Mouse (Mus musculus) embryonic facial prominence, embryonic 15.5 days (tissue): ENCODE data around the gene Trim11. TPM values are rescaled to one million over a fixed set of nuclear protein-coding genes. Genes with fewer than 3 reads are reported as not detected.

Source experiments
- ATAC-seq: fragments of 200-750 bp; cut with Nextera tagmentation; 2 replicates; pipeline ENCODE4 v1.8.0; 2017; ENCODE audit warnings: low read depth, moderate TSS enrichment; ENCODE audit not compliant: insufficient number of reproducible peaks, low FRiP score, low TSS enrichment
- H3K27ac ChIP-seq: fragments of 300-500 bp; sonication (generic); replicated peaks from 2 replicates; pipeline ENCODE4 v1.5.1; 2015; ENCODE audit warnings: mild to moderate bottlenecking, inconsistent platforms
- H3K27me3 ChIP-seq: fragments of 300-500 bp; sonication (generic); 2 replicates; pipeline ENCODE4 v1.6.1; 2015; ENCODE audit warnings: inconsistent platforms
- H3K36me3 ChIP-seq: fragments of 300-500 bp; sonication (generic); 2 replicates; pipeline ENCODE4 v1.6.1; 2015; ENCODE audit warnings: mild to moderate bottlenecking, inconsistent platforms
- H3K4me1 ChIP-seq: fragments of 300-500 bp; sonication (generic); 2 replicates; pipeline ENCODE4 v1.6.1; 2015; ENCODE audit warnings: inconsistent platforms
- H3K4me2 ChIP-seq: fragments of 300-500 bp; sonication (generic); replicated peaks from 2 replicates; pipeline ENCODE4 v1.6.1; 2015; ENCODE audit warnings: mild to moderate bottlenecking, inconsistent platforms
- H3K4me3 ChIP-seq: fragments of 300-500 bp; sonication (generic); replicated peaks from 2 replicates; pipeline ENCODE4 v1.5.1; 2015; ENCODE audit warnings: mild to moderate bottlenecking, inconsistent platforms
- H3K9ac ChIP-seq: fragments of 300-500 bp; sonication (generic); 2 replicates; pipeline ENCODE4 v1.6.1; 2015; ENCODE audit warnings: inconsistent platforms
- H3K9me3 ChIP-seq: fragments of 300-500 bp; sonication (generic); replicated peaks from 2 replicates; pipeline ENCODE4 v1.6.1; 2016; ENCODE audit warnings: inconsistent platforms
- WGBS: fragments of 180-500 bp; shearing (Covaris S2); methylation state at CpG from one replicate; pipeline ENCODE4 v1.1.7; 2015; 5-methylcytosine and 5-hydroxymethylcytosine counted together
- polyA plus RNA-seq: library from polyadenylated mRNA; unstranded; fragments of >200 nt; fragmentation: Nextera tagmentation; extraction: Ambion mirVana; gene quantifications from 2 replicates; pipeline ENCODE4 v1.2.1, GENCODE M21; 2015

Gene Trim11
- polyA plus RNA-seq, 1 experiment from 2014 or later = 23.3 TPM

- peaks cover 8% of the 10 kb centered on the region for H3K4me1 ChIP-seq
- 76% methylated on average over 9 of the region's 9 CpGs for WGBS
- ATAC-seq = no peak
- no peaks in the 10 kb centered on the region for H3K9me3 ChIP-seq
- H3K27ac ChIP-seq = no peak overlapping the region
- H3K4me2 ChIP-seq = no peak overlapping the region
- peaks cover 8% of the 10 kb centered on the region for H3K36me3 ChIP-seq
- no peak overlapping the region for H3K4me3 ChIP-seq
- peaks cover 25% of the 10 kb centered on the region for H3K27me3 ChIP-seq
- no peak overlapping the region for H3K9ac ChIP-seq
Observed at GRCm38 (mm10) chr11:58995061-58995806, 17.3 kb downstream of the Trim11 start.

GRCm38 (mm10) chr11:58995807-58996370 lies 18.0 kb downstream of the Trim11 start:
- H3K9ac ChIP-seq = no peak overlapping the region
- H3K4me2 ChIP-seq = no peak overlapping the region
- no peak for ATAC-seq
- H3K27me3 ChIP-seq = peaks cover 25% of the 10 kb centered on the region
- H3K36me3 ChIP-seq = peaks cover 2% of the 10 kb centered on the region; the same call in 1 of the 2 replicates
- H3K9me3 ChIP-seq = no peaks in the 10 kb centered on the region
- no peak overlapping the region for H3K27ac ChIP-seq
- H3K4me3 ChIP-seq = no peak overlapping the region
- peaks cover 8% of the 10 kb centered on the region for H3K4me1 ChIP-seq
- WGBS = 48% methylated on average over 12 of the region's 12 CpGs

- Histone ChIP-seq H3K27ac (no peak overlapping the region), H3K9me3 (no peaks in the 10 kb centered on the region), H3K4me3 (no peak overlapping the region), H3K36me3 (no peaks in the 10 kb centered on the region), H3K4me1 (peaks cover 8% of the 10 kb centered on the region), H3K9ac (no peak overlapping the region), H3K27me3 (peaks cover 25% of the 10 kb centered on the region), H3K4me2 (no peak overlapping the region)
- 79% methylated on average over 5 of the region's 5 CpGs for WGBS
- no peak for ATAC-seq
Observed at GRCm38 (mm10) chr11:58997541-58997940, 19.6 kb downstream of the Trim11 start.

GRCm38 (mm10) chr11:58999158-58999557 lies 21.3 kb downstream of the Trim11 start:
- WGBS = 49% methylated on average over 11 of the region's 11 CpGs
- no peak overlapping the region for H3K9ac ChIP-seq
- H3K4me1 ChIP-seq = peaks cover 6% of the 10 kb centered on the region
- H3K27me3 ChIP-seq = peaks cover 18% of the 10 kb centered on the region
- no peak for ATAC-seq
- H3K4me2 ChIP-seq = no peak overlapping the region
- H3K27ac ChIP-seq = no peak overlapping the region
- H3K9me3 ChIP-seq = no peaks in the 10 kb centered on the region
- H3K4me3 ChIP-seq = no peak overlapping the region
- H3K36me3 ChIP-seq = no peaks in the 10 kb centered on the region

- Histone ChIP-seq H3K9me3 (no peaks in the 10 kb centered on the region), H3K27ac (no peak overlapping the region), H3K4me2 (no peak overlapping the region), H3K36me3 (no peaks in the 10 kb centered on the region), H3K4me3 (no peak overlapping the region), H3K27me3 (peaks cover 12% of the 10 kb centered on the region), H3K4me1 (no peaks in the 10 kb centered on the region), H3K9ac (no peak overlapping the region)
- WGBS = 76% methylated on average over 6 of the region's 6 CpGs
- no peak for ATAC-seq
Observed at GRCm38 (mm10) chr11:58999830-59000229, 21.9 kb downstream of the Trim11 start.

- Histone ChIP-seq H3K4me3 (no peak overlapping the region), H3K36me3 (no peaks in the 10 kb centered on the region), H3K9me3 (no peaks in the 10 kb centered on the region), H3K9ac (no peak overlapping the region), H3K27me3 (peaks cover 4% of the 10 kb centered on the region; the same call in 1 of the 2 replicates), H3K4me1 (no peaks in the 10 kb centered on the region), H3K27ac (no peak overlapping the region), H3K4me2 (no peak overlapping the region)
- no peak for ATAC-seq
- WGBS = 90% methylated on average over 21 of the region's 21 CpGs
Observed at GRCm38 (mm10) chr11:59000635-59001034, 22.7 kb downstream of the Trim11 start.

- no peak overlapping the region for H3K27ac ChIP-seq
- H3K36me3 ChIP-seq = no peaks in the 10 kb centered on the region
- no peaks in the 10 kb centered on the region for H3K27me3 ChIP-seq
- WGBS = 75% methylated on average over 7 of the region's 7 CpGs
- no peak overlapping the region for H3K4me3 ChIP-seq
- ATAC-seq = no peak
- H3K9me3 ChIP-seq = no peaks in the 10 kb centered on the region
- no peak overlapping the region for H3K9ac ChIP-seq
- no peaks in the 10 kb centered on the region for H3K4me1 ChIP-seq
- H3K4me2 ChIP-seq = no peak overlapping the region
Observed at GRCm38 (mm10) chr11:59002327-59003079, 24.6 kb downstream of the Trim11 start.

GRCm38 (mm10) chr11:59015052-59015451 lies 37.2 kb downstream of the Trim11 start:
- H3K36me3 ChIP-seq = no peaks in the 10 kb centered on the region
- H3K4me1 ChIP-seq = no peaks in the 10 kb centered on the region
- no peak for ATAC-seq
- H3K27ac ChIP-seq = no peak overlapping the region
- no peak overlapping the region for H3K4me3 ChIP-seq
- H3K4me2 ChIP-seq = no peak overlapping the region
- no peak overlapping the region for H3K9ac ChIP-seq
- H3K27me3 ChIP-seq = no peaks in the 10 kb centered on the region; the same call in 1 of the 2 replicates
- 33% methylated on average over 9 of the region's 9 CpGs for WGBS
- no peaks in the 10 kb centered on the region for H3K9me3 ChIP-seq

- Histone ChIP-seq H3K4me2 (no peak overlapping the region), H3K9ac (no peak overlapping the region), H3K36me3 (no peaks in the 10 kb centered on the region), H3K9me3 (no peaks in the 10 kb centered on the region), H3K27ac (no peak overlapping the region), H3K27me3 (no peaks in the 10 kb centered on the region), H3K4me3 (no peak overlapping the region), H3K4me1 (no peaks in the 10 kb centered on the region)
- 76% methylated on average over 6 of the region's 6 CpGs for WGBS
- ATAC-seq = no peak
Observed at GRCm38 (mm10) chr11:59026411-59026810, 48.5 kb downstream of the Trim11 start.

- no peak for ATAC-seq
- WGBS = 91% methylated on average over 13 of the region's 13 CpGs
Observed at GRCm38 (mm10) chr11:59029003-59029402, 51.1 kb downstream of the Trim11 start.

More at GRCm38 (mm10) chr11:59029003-59029402, 51.1 kb downstream of the Trim11 start:
- no peak overlapping the region for H3K4me3 ChIP-seq
- H3K9me3 ChIP-seq = no peaks in the 10 kb centered on the region
- no peak overlapping the region for H3K4me2 ChIP-seq
- no peaks in the 10 kb centered on the region for H3K36me3 ChIP-seq
- H3K27ac ChIP-seq = no peak overlapping the region
- H3K27me3 ChIP-seq = no peaks in the 10 kb centered on the region
- no peaks in the 10 kb centered on the region for H3K4me1 ChIP-seq
- no peak overlapping the region for H3K9ac ChIP-seq
